Mouse (Mus musculus) limb, embryonic 10.5 days (tissue): ENCODE results near the gene Calcr. TPM values are rescaled to one million over a fixed set of nuclear protein-coding genes. Genes with fewer than 3 reads are reported as not detected.
"Not testable (repeated sequence)": the region's sequence is repeated elsewhere in the genome, so short reads cannot be mapped to it uniquely, and the experiment has no call there.

Experiments
- DNase-seq: peaks from one replicate; pipeline ENCODE4 v3.0.0-alpha.2; 2017; ENCODE audit warnings: low spot score
- H3K27ac ChIP-seq: fragments of 300-500 bp; sonication (generic); 2 replicates; pipeline ENCODE4 v1.5.1; 2016; ENCODE audit warnings: mild to moderate bottlenecking
- H3K27me3 ChIP-seq: fragments of 300-500 bp; sonication (generic); 2 replicates; pipeline ENCODE4 v1.6.1; 2016; ENCODE audit warnings: low read depth, mild to moderate bottlenecking; ENCODE audit not compliant: poor library complexity, severe bottlenecking
- H3K36me3 ChIP-seq: fragments of 300-500 bp; sonication (generic); 2 replicates; pipeline ENCODE4 v1.6.1; 2016; ENCODE audit warnings: mild to moderate bottlenecking, moderate library complexity
- H3K4me1 ChIP-seq: fragments of 300-500 bp; sonication (generic); 2 replicates; pipeline ENCODE4 v1.6.1; 2016
- H3K4me3 ChIP-seq: fragments of 300-500 bp; sonication (generic); 2 replicates; pipeline ENCODE4 v1.5.1; 2016; ENCODE audit warnings: mild to moderate bottlenecking, moderate library complexity
- H3K9me3 ChIP-seq: fragments of 300-500 bp; sonication (generic); replicated peaks from 2 replicates; pipeline ENCODE4 v1.6.1; 2016; ENCODE audit warnings: mild to moderate bottlenecking
- WGBS: fragments of 180-500 bp; shearing (Covaris S2); methylation state at CpG from one replicate; pipeline ENCODE4 v1.1.7; 2016; 5-methylcytosine and 5-hydroxymethylcytosine counted together
- polyA plus RNA-seq: library from polyadenylated mRNA; unstranded; fragments of >200 nt; fragmentation: Nextera tagmentation; extraction: Ambion mirVana; gene quantifications from 2 replicates; pipeline ENCODE4 v1.2.1, GENCODE M21; 2016

Calcr gene
- polyA plus RNA-seq = 0.15 and 0.30 TPM in 2 replicates

GRCm38 (mm10) chr6:3764230-3764764, at the start of gene Calcr:
Calcr (minus strand) TSS chr6:3764714.
- Histone ChIP-seq H3K4me1 (peaks cover 12% of the 10 kb centered on the region), H3K27ac (peak within 1 kb of the TSS; percentile 36; the same call in 1 of the 2 replicates), H3K4me3 (peak within 1 kb of the TSS; percentile 62), H3K27me3 (peaks cover 59% of the 10 kb centered on the region), H3K36me3 (no peaks in the 10 kb centered on the region), H3K9me3 (no peaks in the 10 kb centered on the region)
- DNase-seq = peak; percentile 38
- 4% methylated on average over 12 of the region's 12 CpGs for WGBS

- no peaks in the 10 kb centered on the region for H3K36me3 ChIP-seq
- DNase-seq = no peak
- H3K27me3 ChIP-seq = peaks cover 44% of the 10 kb centered on the region
- H3K4me3 ChIP-seq = no peak overlapping the region
- H3K27ac ChIP-seq = no peak overlapping the region
- WGBS = 85% methylated on average over 2 of the region's 2 CpGs
- H3K4me1 ChIP-seq = peaks cover 12% of the 10 kb centered on the region
- H3K9me3 ChIP-seq = no peaks in the 10 kb centered on the region
These were observed 3.0 kb upstream of the Calcr start for GRCm38 (mm10) chr6:3767485-3767884.

- peaks cover 12% of the 10 kb centered on the region for H3K4me1 ChIP-seq
- DNase-seq = peak; percentile 61
- H3K4me3 ChIP-seq = peak overlapping the region; percentile 62
- H3K27ac ChIP-seq = peak overlapping the region; percentile 36; the same call in 1 of the 2 replicates
- 1% methylated on average over 39 of the region's 39 CpGs for WGBS
- H3K9me3 ChIP-seq = no peaks in the 10 kb centered on the region
- H3K36me3 ChIP-seq = no peaks in the 10 kb centered on the region
- peaks cover 59% of the 10 kb centered on the region for H3K27me3 ChIP-seq
These were observed 1.1 kb downstream of the Calcr start for GRCm38 (mm10) chr6:3763171-3763967.

- Histone ChIP-seq H3K4me1 (no peaks in the 10 kb centered on the region), H3K27ac (no peak overlapping the region), H3K36me3 (no peaks in the 10 kb centered on the region), H3K27me3 (no peaks in the 10 kb centered on the region), H3K4me3 (no peak overlapping the region), H3K9me3 (no peaks in the 10 kb centered on the region)
- WGBS = 88% methylated on average over 3 of the region's 3 CpGs
- DNase-seq = no peak
These were observed 12.9 kb downstream of the Calcr start for GRCm38 (mm10) chr6:3751576-3751975.

- H3K9me3 ChIP-seq = no peaks in the 10 kb centered on the region
- H3K27me3 ChIP-seq = no peaks in the 10 kb centered on the region
- WGBS = 87% methylated on average over 5 of the region's 5 CpGs
- no peak for DNase-seq
- no peaks in the 10 kb centered on the region for H3K36me3 ChIP-seq
- H3K4me1 ChIP-seq = no peaks in the 10 kb centered on the region
- H3K27ac ChIP-seq = no peak overlapping the region
- H3K4me3 ChIP-seq = no peak overlapping the region
These were observed 14.9 kb downstream of the Calcr start for GRCm38 (mm10) chr6:3749624-3750023.

- DNase-seq = no peak
- Histone ChIP-seq H3K4me1 (no peaks in the 10 kb centered on the region), H3K36me3 (no peaks in the 10 kb centered on the region), H3K9me3 (no peaks in the 10 kb centered on the region), H3K27me3 (no peaks in the 10 kb centered on the region), H3K27ac (no peak overlapping the region), H3K4me3 (no peak overlapping the region)
- 47% methylated on average over 2 of the region's 2 CpGs for WGBS
These were observed 19.0 kb downstream of the Calcr start for GRCm38 (mm10) chr6:3745546-3745945.

GRCm38 (mm10) chr6:3741996-3742713, 22.4 kb downstream of the Calcr start:
- WGBS = 88% methylated on average over 7 of the region's 7 CpGs
- Histone ChIP-seq H3K4me1 (no peaks in the 10 kb centered on the region), H3K4me3 (no peak overlapping the region), H3K27ac (no peak overlapping the region), H3K36me3 (no peaks in the 10 kb centered on the region), H3K27me3 (no peaks in the 10 kb centered on the region), H3K9me3 (no peaks in the 10 kb centered on the region)
- no peak for DNase-seq

GRCm38 (mm10) chr6:3741296-3741695, 23.2 kb downstream of the Calcr start:
- no peaks in the 10 kb centered on the region for H3K27me3 ChIP-seq
- WGBS = 51% methylated on average over 11 of the region's 11 CpGs
- no peak overlapping the region for H3K4me3 ChIP-seq
- no peak overlapping the region for H3K27ac ChIP-seq
- H3K36me3 ChIP-seq = no peaks in the 10 kb centered on the region
- H3K4me1 ChIP-seq = no peaks in the 10 kb centered on the region
- DNase-seq = no peak
- no peaks in the 10 kb centered on the region for H3K9me3 ChIP-seq

- no peak overlapping the region for H3K4me3 ChIP-seq
- no peaks in the 10 kb centered on the region for H3K36me3 ChIP-seq
- H3K27ac ChIP-seq = no peak overlapping the region
- no peaks in the 10 kb centered on the region for H3K9me3 ChIP-seq
- 85% methylated on average over 4 of the region's 4 CpGs for WGBS
- H3K27me3 ChIP-seq = no peaks in the 10 kb centered on the region
- DNase-seq = no peak
- no peaks in the 10 kb centered on the region for H3K4me1 ChIP-seq
These were observed 34.2 kb downstream of the Calcr start for GRCm38 (mm10) chr6:3730246-3730867.

GRCm38 (mm10) chr6:3688087-3688642, 76.3 kb downstream of the Calcr start:
- H3K9me3 ChIP-seq = no peaks in the 10 kb centered on the region
- WGBS = 83% methylated on average over 7 of the region's 7 CpGs
- H3K36me3 ChIP-seq = no peaks in the 10 kb centered on the region
- no peaks in the 10 kb centered on the region for H3K4me1 ChIP-seq
- no peak overlapping the region for H3K27ac ChIP-seq
- H3K27me3 ChIP-seq = no peaks in the 10 kb centered on the region
- H3K4me3 ChIP-seq = no peak overlapping the region
- no peak for DNase-seq

GRCm38 (mm10) chr6:3678286-3678685, 86.2 kb downstream of the Calcr start:
- H3K27ac ChIP-seq, H3K36me3 ChIP-seq, H3K4me3 ChIP-seq, H3K27me3 ChIP-seq, H3K9me3 ChIP-seq, H3K4me1 ChIP-seq, DNase-seq: not testable (repeated sequence)
- WGBS = 57% methylated on average over 2 of the region's 2 CpGs

GRCm38 (mm10) chr6:3677806-3678205, 86.7 kb downstream of the Calcr start:
- H3K4me1 ChIP-seq = no peaks in the 10 kb centered on the region
- no peaks in the 10 kb centered on the region for H3K27me3 ChIP-seq
- no peak overlapping the region for H3K27ac ChIP-seq
- no peaks in the 10 kb centered on the region for H3K9me3 ChIP-seq
- no peak for DNase-seq
- H3K36me3 ChIP-seq = no peaks in the 10 kb centered on the region
- H3K4me3 ChIP-seq = no peak overlapping the region
- 85% methylated on average over 2 of the region's 2 CpGs for WGBS
